Mouse (Mus musculus): ENCODE measurements around the gene Tmem238.

Gene Tmem238

DNA sequence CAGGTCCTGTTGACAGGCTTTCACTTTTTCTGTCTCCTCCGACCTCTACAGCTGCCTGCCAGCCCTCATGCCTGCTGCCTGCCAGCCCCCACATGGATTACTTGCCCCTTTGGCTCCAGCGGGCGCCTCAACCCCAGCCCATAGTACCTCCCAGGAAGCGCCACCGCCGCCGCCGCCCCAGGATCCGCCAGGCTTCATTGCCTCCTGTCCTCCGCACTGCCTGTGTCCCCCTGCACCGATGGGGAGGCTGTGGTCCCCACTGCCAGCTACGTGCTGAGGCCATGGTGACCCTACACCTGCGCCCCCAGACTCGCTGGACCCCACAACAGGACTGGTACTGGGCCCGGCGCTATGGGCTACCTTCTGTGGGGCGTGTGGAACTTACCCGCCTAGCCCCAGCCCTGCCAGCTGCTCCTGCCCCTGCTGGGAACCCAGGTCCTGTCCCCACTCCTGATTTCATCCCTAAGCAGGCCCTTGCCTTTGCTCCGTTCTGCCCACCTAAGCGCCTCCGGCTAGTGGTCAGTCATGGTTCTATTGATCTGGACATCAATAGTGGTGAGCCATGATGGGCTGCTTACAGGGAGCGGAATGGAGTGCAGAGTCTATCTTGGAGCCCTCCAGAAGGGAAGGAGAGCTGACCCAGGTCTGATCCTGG lies 43.0 kb downstream of the Tmem238 start:
- DNase-seq (ENCODE audit: low spot score) = no peak

DNA sequence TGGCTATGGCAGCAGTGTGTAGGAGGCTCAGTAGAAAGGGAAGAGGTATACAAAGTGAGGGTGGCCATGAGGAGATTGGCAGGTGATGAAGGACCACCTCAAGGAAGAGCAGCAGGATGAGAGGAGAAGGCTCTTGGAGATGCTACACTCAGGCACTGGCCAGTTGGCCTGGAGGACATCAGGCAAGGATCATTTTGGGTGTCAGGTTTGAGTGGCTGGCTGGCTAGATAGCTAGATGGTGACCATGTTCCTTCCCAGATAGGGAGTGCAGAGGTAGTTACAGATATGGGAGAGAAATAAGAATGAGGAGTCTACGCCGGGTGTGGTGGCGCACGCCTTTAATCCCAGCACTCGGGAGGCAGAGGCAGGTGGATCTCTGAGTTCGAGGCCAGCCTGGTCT lies 44.6 kb downstream of the Tmem238 start:
- no peak for DNase-seq (ENCODE audit: low spot score)

DNA sequence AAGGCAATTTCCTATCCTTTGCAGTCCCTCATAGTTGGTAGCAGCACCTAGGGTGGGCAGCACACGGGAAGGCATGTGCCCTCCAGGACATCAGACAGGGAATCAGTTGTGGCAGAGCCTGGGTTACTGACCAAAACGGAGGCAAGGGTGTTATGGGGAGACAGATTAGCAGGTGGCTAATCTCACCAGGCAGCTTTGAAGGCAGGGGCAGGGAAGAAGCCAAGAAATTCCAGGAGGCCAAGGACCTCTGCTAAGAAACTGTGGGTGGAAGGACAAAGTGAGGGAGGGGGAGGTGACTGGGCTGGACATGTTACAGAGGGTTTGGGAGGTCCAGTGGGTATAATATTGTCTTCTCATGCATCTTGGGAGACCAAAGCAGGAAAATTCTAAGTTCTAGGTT lies 46.1 kb downstream of the Tmem238 start:
- peak; percentile 54 for DNase-seq (ENCODE audit: low spot score)

DNA sequence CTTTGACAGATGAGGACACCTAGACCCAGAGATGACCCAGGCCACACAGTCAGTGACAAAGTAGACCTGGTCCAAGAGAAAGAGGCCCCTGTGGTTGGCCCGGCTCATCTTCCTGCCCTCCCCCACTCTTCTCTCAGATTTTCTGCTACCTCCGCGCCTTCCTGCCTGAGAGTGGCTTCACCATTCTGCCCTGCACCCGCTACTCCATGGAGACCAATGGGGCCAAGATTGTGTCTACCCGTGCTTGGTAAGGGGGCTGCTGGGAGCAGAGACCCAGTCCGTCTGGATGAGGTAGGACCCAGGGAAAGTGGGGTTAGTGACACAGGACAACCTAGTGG lies 47.0 kb downstream of the Tmem238 start:
- DNase-seq (ENCODE audit: low spot score) = no peak

DNA sequence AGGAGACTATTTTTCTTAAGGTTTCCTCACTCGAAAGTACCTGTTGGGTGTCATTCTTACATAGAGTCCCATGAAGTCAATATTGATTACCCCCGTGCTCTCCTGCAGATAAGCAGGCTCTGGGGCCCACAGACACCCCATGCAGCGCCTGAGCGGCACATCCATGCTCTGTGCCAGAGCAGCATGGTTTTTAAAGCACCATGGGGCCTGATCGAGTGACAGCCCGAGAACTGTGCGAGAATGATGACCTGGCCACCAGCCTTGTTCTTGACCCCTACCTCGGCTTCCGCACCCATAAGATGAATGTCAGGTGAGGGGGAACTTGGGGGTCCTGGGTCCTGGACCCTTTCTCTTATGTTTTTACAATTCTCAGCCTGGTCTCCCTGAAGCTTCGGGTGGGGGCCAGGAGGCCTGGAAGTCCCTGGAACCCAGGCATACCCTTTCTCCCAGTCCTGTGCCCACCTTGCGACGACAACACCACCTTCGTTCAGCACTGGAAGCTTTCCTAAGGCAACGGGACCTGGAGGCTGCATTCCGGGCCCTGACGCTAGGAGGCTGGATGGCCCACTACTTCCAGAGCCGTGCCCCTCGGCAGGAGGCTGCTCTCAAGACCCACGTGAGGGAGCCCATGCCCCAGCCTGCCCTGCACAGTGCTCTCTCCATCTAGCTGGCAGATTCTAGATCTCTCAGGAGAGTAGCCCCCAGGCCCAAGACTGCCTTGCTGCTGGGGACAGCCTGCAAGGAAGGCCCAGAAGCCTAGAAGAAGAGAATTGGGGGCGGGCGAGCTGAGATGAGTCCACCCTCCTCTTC lies 47.6 kb downstream of the Tmem238 start:
- no peak for DNase-seq (ENCODE audit: low spot score)

DNA sequence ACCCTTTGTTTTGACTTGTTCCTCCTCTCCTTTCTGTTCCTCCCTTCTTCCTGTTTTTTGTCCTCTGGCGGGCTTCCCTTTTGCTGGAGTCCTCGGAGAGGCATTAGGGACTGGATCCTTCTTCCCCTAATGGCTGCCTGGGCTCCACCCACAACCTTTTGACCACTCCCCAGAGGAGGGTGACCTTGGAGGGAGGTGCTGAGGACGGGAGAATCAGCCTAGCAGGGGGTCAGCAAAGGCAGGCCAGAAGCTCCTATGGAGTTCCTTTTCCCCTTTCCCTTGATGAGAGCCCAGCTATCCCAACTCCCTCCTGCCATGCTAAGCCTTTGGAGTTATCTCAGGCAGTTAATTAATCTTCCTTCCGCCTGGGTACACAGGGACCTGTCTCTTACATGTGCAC lies 48.3 kb downstream of the Tmem238 start:
- peak; percentile 63 for DNase-seq (ENCODE audit: low spot score)

DNA sequence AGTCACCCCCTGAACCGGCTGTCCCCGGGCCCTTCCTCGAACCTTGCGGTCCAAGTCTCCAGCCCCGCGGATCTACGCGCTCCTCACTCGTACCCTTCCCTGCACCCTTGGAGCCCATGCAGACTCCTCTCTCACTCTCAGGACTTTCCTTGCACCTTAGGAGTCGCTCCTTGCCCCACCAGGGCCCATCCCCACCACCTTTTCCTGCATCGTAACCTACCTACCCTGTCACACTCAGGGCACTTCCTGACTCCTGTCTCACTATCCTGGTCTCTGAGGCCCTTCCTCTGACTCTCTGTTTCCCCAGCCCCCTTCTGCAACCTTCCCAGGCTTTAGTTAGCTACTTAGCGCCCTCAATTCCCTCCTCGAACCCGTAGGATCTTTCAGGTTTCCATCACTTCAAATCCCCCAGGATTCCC lies 49.1 kb downstream of the Tmem238 start:
- no peak for DNase-seq (ENCODE audit: low spot score)

GRCm38 (mm10) chr7:4739544-4740275 lies 49.7 kb downstream of the Tmem238 start, which contains the start of gene Kmt5c:
Gene Kmt5c (plus strand): TSS chr7:4740115.
- DNase-seq (ENCODE audit: low spot score) = peak; percentile 100

- no peak for DNase-seq (ENCODE audit: low spot score)
Observed at GRCm38 (mm10) chr7:4739041-4739543, 50.4 kb downstream of the Tmem238 start.

Measured in lung, postnatal 25 days (tissue).